Mouse (Mus musculus) right cerebral cortex, postnatal 36 days (tissue): ENCODE data around the gene Gm6356.
"Not testable (repeated sequence)": the region's sequence is repeated elsewhere in the genome, so short reads cannot be mapped to it uniquely, and the experiment has no call there.

Experiments
- DNase-seq, 2 experiments: peaks; one replicate each; pipeline ENCODE4 v3.0.0; 2022; ENCODE audit warnings: low spot score in 2 of 2, mixed read lengths in 1 of 2

The Gm6356 gene

GRCm38 (mm10) chr14:6973718-6974117 is at the start of gene Gm6356:
Gene Gm6356, minus strand, starts transcription at chr14:6973818.
- not testable (repeated sequence) for DNase-seq
